Comparison of ENCODE assay signal across 15 mouse cellular contexts in genomic region chrX:150549639-150550038, GRCm38 (mm10). TPM values are rescaled to one million over a fixed set of nuclear protein-coding genes. Genes with fewer than 3 reads are reported as not detected.
DNase-seq lines count a peak whose midpoint lies in the region; ATAC-seq and TF ChIP-seq lines count a peak whose summit lies in the region.
"Had no signal": no experiment of that assay in that cellular context is flagged by ENCODE, and none has a peak within 500 bp of the region (broad histone marks: within the 10 kb centered on the region; RNA-seq: fewer than 3 reads in every experiment).

No protein-coding gene starts in this region.

- DNase-seq in embryo, embryonic 10 days (ENCODE audit: low spot score): peak; percentile 4
- no peak for DNase-seq in embryo, embryonic 11 days
- no peak for DNase-seq in stomach, postnatal 0 days (ENCODE audit: low spot score)
- DNase-seq in liver, postnatal 0 days: peak; percentile 68
- DNase-seq in yolk sac, embryonic 10.5 days (ENCODE audit: low spot score): no peak
- DNase-seq in thymus, postnatal 10 days (ENCODE audit: low spot score in 2 of 2): no peak
- no peak for DNase-seq in forebrain, postnatal 0 days
- DNase-seq: cerebellum, adult 9-10 months; heart, adult 2 months; layer of hippocampus, adult 9-11 months had no signal

- TF ChIP-seq CTCF in stomach, postnatal 0 days (IDR thresholded peaks at IDR 0.05; ENCODE audit: low read depth): no peak
- TF ChIP-seq CTCF in liver, postnatal 0 days (IDR thresholded peaks at IDR 0.05; ENCODE audit: low read depth): no peak
- no peak for TF ChIP-seq CTCF in forebrain, postnatal 0 days (IDR thresholded peaks at IDR 0.05; ENCODE audit: low read depth)

- WGBS in stomach, embryonic 14.5 days: 86% methylated on average over 3 of the region's 3 CpGs
- WGBS in stomach, postnatal 0 days: 88% methylated on average over 3 of the region's 3 CpGs
- WGBS in liver, postnatal 0 days (ENCODE audit: insufficient replicate concordance): 57% methylated on average over 3 of the region's 3 CpGs
- WGBS in forebrain, postnatal 0 days: 84% methylated on average over 3 of the region's 3 CpGs

- no peak overlapping the region for H3K4me3 ChIP-seq in stomach, embryonic 14.5 days (ENCODE audit: low read depth, low read length)
- H3K4me3 ChIP-seq in stomach, postnatal 0 days (ENCODE audit: low read depth, low read length): no peak overlapping the region
- H3K4me3 ChIP-seq in liver, postnatal 0 days (ENCODE audit: low read depth, low read length): peak overlapping the region; percentile 49; the same call in 1 of the 2 replicates
- no peak overlapping the region for H3K4me3 ChIP-seq in forebrain, postnatal 0 days (ENCODE audit: low read depth, low read length)
- H3K4me3 ChIP-seq: embryonic facial prominence, embryonic 15.5 days; heart, adult 2 months; hindbrain, embryonic 12.5 days; limb, embryonic 13.5 days had no signal

- H3K27ac ChIP-seq in stomach, embryonic 14.5 days (ENCODE audit: low read length): no peak overlapping the region
- H3K27ac ChIP-seq in stomach, postnatal 0 days (replicated peaks): no peak overlapping the region
- peak overlapping the region; percentile 86 for H3K27ac ChIP-seq in liver, postnatal 0 days (ENCODE audit: low read depth)
- H3K27ac ChIP-seq in forebrain, postnatal 0 days (ENCODE audit: low read depth, low read length): no peak overlapping the region
- H3K27ac ChIP-seq: embryonic facial prominence, embryonic 15.5 days; heart, adult 2 months; hindbrain, embryonic 12.5 days; limb, embryonic 13.5 days; macrophage had no signal

- TF ChIP-seq EP300 in stomach, postnatal 0 days (optimal IDR thresholded peaks at IDR 0.05): no peak
- TF ChIP-seq EP300 in liver, postnatal 0 days (IDR thresholded peaks at IDR 0.05; ENCODE audit: low read depth): peak; percentile 99

- no peaks in the 10 kb centered on the region for H3K4me1 ChIP-seq in stomach, embryonic 14.5 days (ENCODE audit: control insufficient read depth, insufficient read depth, low read length)
- no peaks in the 10 kb centered on the region for H3K4me1 ChIP-seq in stomach, postnatal 0 days (replicated peaks; ENCODE audit: control insufficient read depth, insufficient read depth)
- H3K4me1 ChIP-seq in liver, postnatal 0 days (ENCODE audit: insufficient read depth): no peaks in the 10 kb centered on the region
- no peaks in the 10 kb centered on the region for H3K4me1 ChIP-seq in forebrain, postnatal 0 days (ENCODE audit: insufficient read depth)
- H3K4me1 ChIP-seq: embryonic facial prominence, embryonic 15.5 days; hindbrain, embryonic 12.5 days; limb, embryonic 13.5 days had no signal

- no peaks in the 10 kb centered on the region for H3K9me3 ChIP-seq in stomach, embryonic 14.5 days (ENCODE audit: control insufficient read depth, low read depth, low read length)
- H3K9me3 ChIP-seq in stomach, postnatal 0 days (ENCODE audit: control insufficient read depth, low read length): no peaks in the 10 kb centered on the region
- H3K9me3 ChIP-seq in liver, postnatal 0 days (ENCODE audit: low read length): no peaks in the 10 kb centered on the region
- H3K9me3 ChIP-seq in forebrain, postnatal 0 days (ENCODE audit: low read length): no peaks in the 10 kb centered on the region
- H3K9me3 ChIP-seq: embryonic facial prominence, embryonic 15.5 days; hindbrain, embryonic 12.5 days; limb, embryonic 13.5 days had no signal

- no peak overlapping the region for H3K4me2 ChIP-seq in stomach, embryonic 14.5 days (replicated peaks; ENCODE audit: low read depth, low read length)
- H3K4me2 ChIP-seq in stomach, postnatal 0 days (replicated peaks; ENCODE audit: low read depth): no peak overlapping the region
- H3K4me2 ChIP-seq in liver, postnatal 0 days (ENCODE audit: low read depth, low read length): no peak overlapping the region
- H3K4me2 ChIP-seq in forebrain, postnatal 0 days (ENCODE audit: low read depth): no peak overlapping the region
- H3K4me2 ChIP-seq: embryonic facial prominence, embryonic 15.5 days; hindbrain, embryonic 12.5 days; limb, embryonic 13.5 days had no signal

- ATAC-seq in stomach, embryonic 14.5 days (ENCODE audit: insufficient number of reproducible peaks, insufficient read depth, low FRiP score, low read depth): peak; percentile 84; the same call in 1 of the 2 replicates
- no peak for ATAC-seq in stomach, postnatal 0 days (ENCODE audit: low FRiP score, low TSS enrichment)
- ATAC-seq in liver, postnatal 0 days: peak; percentile 96
- no peak for ATAC-seq in forebrain, postnatal 0 days

- H3K27me3 ChIP-seq in stomach, embryonic 14.5 days (ENCODE audit: control insufficient read depth, insufficient read depth, low read length): no peaks in the 10 kb centered on the region
- no peaks in the 10 kb centered on the region for H3K27me3 ChIP-seq in stomach, postnatal 0 days (ENCODE audit: control insufficient read depth, insufficient read depth, low read length)
- no peaks in the 10 kb centered on the region for H3K27me3 ChIP-seq in liver, postnatal 0 days (ENCODE audit: insufficient read depth, low read length)
- no peaks in the 10 kb centered on the region for H3K27me3 ChIP-seq in forebrain, postnatal 0 days (ENCODE audit: insufficient read depth, low read length)

- no peak overlapping the region for H3K9ac ChIP-seq in stomach, embryonic 14.5 days (replicated peaks; ENCODE audit: low read depth, low read length)
- H3K9ac ChIP-seq in stomach, postnatal 0 days (ENCODE audit: low read length): no peak overlapping the region
- H3K9ac ChIP-seq in liver, postnatal 0 days (replicated peaks): 0 out of 2 replicates have a peak overlapping the region, but pooled peaks have one; percentile 73
- no peak overlapping the region for H3K9ac ChIP-seq in forebrain, postnatal 0 days
- H3K9ac ChIP-seq: embryonic facial prominence, embryonic 15.5 days; hindbrain, embryonic 12.5 days; limb, embryonic 13.5 days had no signal

- H3K36me3 ChIP-seq in stomach, embryonic 14.5 days (ENCODE audit: control insufficient read depth, insufficient read depth, low read length): no peaks in the 10 kb centered on the region; the same call in 1 of the 2 replicates
- no peaks in the 10 kb centered on the region for H3K36me3 ChIP-seq in stomach, postnatal 0 days (ENCODE audit: control insufficient read depth, insufficient read depth, low read length)
- peaks cover 11% of the 10 kb centered on the region for H3K36me3 ChIP-seq in liver, postnatal 0 days (replicated peaks; ENCODE audit: insufficient read depth, low read length)
- no peaks in the 10 kb centered on the region for H3K36me3 ChIP-seq in forebrain, postnatal 0 days (ENCODE audit: insufficient read depth)
- H3K36me3 ChIP-seq: embryonic facial prominence, embryonic 15.5 days had no signal

RNA-seq across cellular contexts. Expression of gene Alas2, which starts 2.5 kb away (rescaled TPM):
- 25.8 and 28.1 TPM in 2 replicates for polyA plus RNA-seq in stomach, embryonic 14.5 days (2014; fragmentation: Nextera tagmentation; extraction: Ambion mirVana)
- 4.6 and 5.5 TPM in 2 replicates for polyA plus RNA-seq in stomach, postnatal 0 days (2015; fragmentation: Nextera tagmentation; extraction: Ambion mirVana)
- polyA plus RNA-seq in liver, postnatal 0 days (2015; fragmentation: Nextera tagmentation; extraction: Ambion mirVana): 444 and 462 TPM in 2 replicates
- total RNA-seq in forebrain, postnatal 0 days (2014; rRNA removed): 8.9 and 11.5 TPM in 2 replicates
- polyA plus RNA-seq in forebrain, postnatal 0 days (2015; fragmentation: Nextera tagmentation; extraction: Ambion mirVana): 7.7 and 9.1 TPM in 2 replicates
- polyA plus RNA-seq: macrophage had no signal

RNA-seq across cellular contexts. Expression of gene Pfkfb1, which starts 38.4 kb away (rescaled TPM):
- polyA plus RNA-seq in stomach, embryonic 14.5 days (2014; fragmentation: Nextera tagmentation; extraction: Ambion mirVana): 6.9 and 9.5 TPM in 2 replicates
- polyA plus RNA-seq in stomach, postnatal 0 days (2015; fragmentation: Nextera tagmentation; extraction: Ambion mirVana): 2.4 and 2.5 TPM in 2 replicates
- polyA plus RNA-seq in liver, postnatal 0 days (2015; fragmentation: Nextera tagmentation; extraction: Ambion mirVana): 21.9 and 22.0 TPM in 2 replicates
- 2.0 and 3.9 TPM in 2 replicates for total RNA-seq in forebrain, postnatal 0 days (2014; rRNA removed)
- 4.0 and 4.2 TPM in 2 replicates for polyA plus RNA-seq in forebrain, postnatal 0 days (2015; fragmentation: Nextera tagmentation; extraction: Ambion mirVana)

RNA-seq across cellular contexts. Expression of gene Apex2, which starts 40.0 kb away (rescaled TPM):
- polyA plus RNA-seq in stomach, embryonic 14.5 days (2014; fragmentation: Nextera tagmentation; extraction: Ambion mirVana): 17.5 and 20.9 TPM in 2 replicates
- 5.8 and 6.0 TPM in 2 replicates for polyA plus RNA-seq in stomach, postnatal 0 days (2015; fragmentation: Nextera tagmentation; extraction: Ambion mirVana)
- 6.1 and 6.7 TPM in 2 replicates for polyA plus RNA-seq in liver, postnatal 0 days (2015; fragmentation: Nextera tagmentation; extraction: Ambion mirVana)
- 22.9 and 24.0 TPM in 2 replicates for total RNA-seq in forebrain, postnatal 0 days (2014; rRNA removed)
- polyA plus RNA-seq in forebrain, postnatal 0 days (2015; fragmentation: Nextera tagmentation; extraction: Ambion mirVana): 9.7 and 14.1 TPM in 2 replicates

Comparison
In these comparisons a context has a peak if more than half of its experiments do, and no peak if none do; other contexts are left out.
1. DNase-seq: peak in embryo, embryonic 10 days (single experiment) and liver, postnatal 0 days (single experiment); none in embryo, embryonic 11 days (single experiment), stomach, postnatal 0 days (single experiment), yolk sac, embryonic 10.5 days (single experiment), thymus, postnatal 10 days (0 of 2) and forebrain, postnatal 0 days (single experiment).
2. ATAC-seq: peak in stomach, embryonic 14.5 days (single experiment) and liver, postnatal 0 days (single experiment); none in stomach, postnatal 0 days (single experiment) and forebrain, postnatal 0 days (single experiment).
3. RNA of gene Alas2, which starts 2.5 kb away (polyA plus RNA-seq): 444 to 462 TPM in liver, postnatal 0 days; 25.8 to 28.1 TPM in stomach, embryonic 14.5 days, 7.7 to 9.1 TPM in forebrain, postnatal 0 days and 4.6 to 5.5 TPM in stomach, postnatal 0 days; every median in the first group is over 10 times any median in the second.